Comparison of ENCODE assay signal across 7 mouse cellular contexts in genomic region chr2:148409141-148409540, GRCm38 (mm10). TPM values are rescaled to one million over a fixed set of nuclear protein-coding genes. Genes with fewer than 3 reads are reported as not detected.
A peak's percentile ranks its signal among the peaks of the same experiment; 100 is the strongest.
DNase-seq lines count a peak whose midpoint lies in the region; ATAC-seq and TF ChIP-seq lines count a peak whose summit lies in the region.

No protein-coding gene starts in this region.

- no peak overlapping the region for H3K9ac ChIP-seq in forebrain, embryonic 11.5 days (ENCODE audit: low read length)
- H3K9ac ChIP-seq in heart, embryonic 15.5 days, result no peak overlapping the region
- no peak overlapping the region for H3K9ac ChIP-seq in liver, embryonic 16.5 days (ENCODE audit: low read depth, low read length)
- no peak overlapping the region for H3K9ac ChIP-seq in stomach, embryonic 15.5 days

- H3K9me3 ChIP-seq in forebrain, embryonic 11.5 days (ENCODE audit: control insufficient read depth, low read length), result no peaks in the 10 kb centered on the region
- H3K9me3 ChIP-seq in heart, embryonic 15.5 days (replicated peaks), result no peaks in the 10 kb centered on the region
- no peaks in the 10 kb centered on the region for H3K9me3 ChIP-seq in liver, embryonic 16.5 days (replicated peaks; ENCODE audit: control insufficient read depth, low read length)
- H3K9me3 ChIP-seq in stomach, embryonic 15.5 days, result no peaks in the 10 kb centered on the region

- peak overlapping the region; percentile 12; the same call in 1 of the 2 replicates for H3K27ac ChIP-seq in bone marrow macrophage, adult 2 months (ENCODE audit: insufficient read depth, low read depth, low read length)
- no peak overlapping the region for H3K27ac ChIP-seq in forebrain, embryonic 11.5 days (ENCODE audit: low read depth, low read length)
- H3K27ac ChIP-seq in heart, embryonic 15.5 days, result peak overlapping the region; percentile 46; the same call in 1 of the 2 replicates
- no peak overlapping the region for H3K27ac ChIP-seq in liver, embryonic 16.5 days (ENCODE audit: low read length)
- no peak overlapping the region for H3K27ac ChIP-seq in stomach, embryonic 15.5 days

- H3K36me3 ChIP-seq in forebrain, embryonic 11.5 days (ENCODE audit: control insufficient read depth, insufficient read depth, low read length), result no peaks in the 10 kb centered on the region
- H3K36me3 ChIP-seq in heart, embryonic 15.5 days, result no peaks in the 10 kb centered on the region
- H3K36me3 ChIP-seq in liver, embryonic 16.5 days (ENCODE audit: control insufficient read depth, insufficient read depth), result no peaks in the 10 kb centered on the region
- H3K36me3 ChIP-seq in stomach, embryonic 15.5 days, result no peaks in the 10 kb centered on the region

- peak; percentile 75 for TF ChIP-seq CTCF in bone marrow macrophage, adult 2 months (IDR thresholded peaks at IDR 0.05; ENCODE audit: low read depth, low read length)

- no peak overlapping the region for H3K4me2 ChIP-seq in forebrain, embryonic 11.5 days (ENCODE audit: low read depth, low read length, severe bottlenecking)
- peak overlapping the region; percentile 77 for H3K4me2 ChIP-seq in heart, embryonic 15.5 days
- H3K4me2 ChIP-seq in liver, embryonic 16.5 days (ENCODE audit: low read depth, low read length), result 0 out of 2 replicates have a peak overlapping the region, but pooled peaks have one; percentile 1
- 0 out of 2 replicates have a peak overlapping the region, but pooled peaks have one; percentile 81 for H3K4me2 ChIP-seq in stomach, embryonic 15.5 days

- H3K4me3 ChIP-seq in bone marrow macrophage, adult 2 months (ENCODE audit: insufficient read depth, low read length), result no peak overlapping the region
- no peak overlapping the region for H3K4me3 ChIP-seq in forebrain, embryonic 11.5 days (ENCODE audit: low read depth, low read length)
- H3K4me3 ChIP-seq in heart, embryonic 15.5 days, result no peak overlapping the region
- H3K4me3 ChIP-seq in liver, embryonic 16.5 days (ENCODE audit: low read depth, low read length), result no peak overlapping the region
- H3K4me3 ChIP-seq in stomach, embryonic 15.5 days (replicated peaks), result no peak overlapping the region

- peak; percentile 88 for ATAC-seq in forebrain, embryonic 11.5 days (replicated peaks; ENCODE audit: low FRiP score)
- ATAC-seq in heart, embryonic 15.5 days (replicated peaks; ENCODE audit: insufficient number of reproducible peaks, insufficient read depth, low FRiP score, low read depth), result peak; percentile 56
- peak; percentile 59; the same call in 1 of the 2 replicates for ATAC-seq in liver, embryonic 16.5 days (ENCODE audit: low read depth)
- peak; percentile 63 for ATAC-seq in stomach, embryonic 15.5 days (ENCODE audit: insufficient read depth, low FRiP score, low read depth)

- H3K4me1 ChIP-seq in bone marrow macrophage, adult 2 months (ENCODE audit: control insufficient read depth, insufficient read depth, low read length), result peaks cover 16% of the 10 kb centered on the region
- H3K4me1 ChIP-seq in forebrain, embryonic 11.5 days (replicated peaks; ENCODE audit: control insufficient read depth, insufficient read depth, low read length), result peaks cover 5% of the 10 kb centered on the region; the same call in 1 of the 2 replicates
- H3K4me1 ChIP-seq in heart, embryonic 15.5 days (replicated peaks), result peaks cover 30% of the 10 kb centered on the region
- H3K4me1 ChIP-seq in liver, embryonic 16.5 days (ENCODE audit: control insufficient read depth, low read depth, low read length), result peaks cover 6% of the 10 kb centered on the region
- peaks cover 15% of the 10 kb centered on the region; the same call in 1 of the 2 replicates for H3K4me1 ChIP-seq in stomach, embryonic 15.5 days

- TF ChIP-seq POLR2A in bone marrow macrophage, adult 2 months (IDR thresholded peaks at IDR 0.05; ENCODE audit: borderline replicate concordance, low read depth, low read length), result no peak

- peak; percentile 83 for DNase-seq in forebrain, embryonic 11.5 days (ENCODE audit: low spot score)
- peak; percentile 89 for DNase-seq in kidney, postnatal 14 days
- DNase-seq in neural tube, embryonic 10.5 days (ENCODE audit: extremely low spot score, low spot score), result peak; percentile 68

- WGBS in forebrain, embryonic 11.5 days, result 27% methylated on average over 9 of the region's 9 CpGs
- WGBS in heart, embryonic 15.5 days, result 21% methylated on average over 9 of the region's 9 CpGs
- WGBS in liver, embryonic 16.5 days (ENCODE audit: insufficient replicate concordance), result 4% methylated on average over 9 of the region's 9 CpGs
- WGBS in stomach, embryonic 15.5 days, result 22% methylated on average over 9 of the region's 9 CpGs

- H3K27me3 ChIP-seq in forebrain, embryonic 11.5 days (ENCODE audit: control insufficient read depth, insufficient read depth, low read length), result peaks cover 35% of the 10 kb centered on the region
- peaks cover 24% of the 10 kb centered on the region for H3K27me3 ChIP-seq in heart, embryonic 15.5 days
- peaks cover 24% of the 10 kb centered on the region for H3K27me3 ChIP-seq in liver, embryonic 16.5 days (ENCODE audit: control insufficient read depth, insufficient read depth, low read depth, low read length)
- H3K27me3 ChIP-seq in stomach, embryonic 15.5 days (replicated peaks), result peaks cover 21% of the 10 kb centered on the region

RNA-seq across cellular contexts. Expression of gene Thbd, which starts 1.2 kb away (rescaled TPM):
- 8.2 and 8.3 TPM in 2 replicates for polyA plus RNA-seq in bone marrow macrophage, adult 2 months (2012; ENCODE audit: insufficient read depth, insufficient read length, missing spikeins)
- polyA plus RNA-seq in forebrain, embryonic 11.5 days (2014; fragmentation: Nextera tagmentation; extraction: Ambion mirVana), result 4.9 and 6.0 TPM in 2 replicates
- polyA plus RNA-seq in heart, embryonic 15.5 days (2015; fragmentation: Nextera tagmentation; extraction: Ambion mirVana), result 15.9 and 22.8 TPM in 2 replicates
- 1.5 and 1.7 TPM in 2 replicates for polyA plus RNA-seq in liver, embryonic 16.5 days (2015; fragmentation: Nextera tagmentation; extraction: Ambion mirVana)
- polyA plus RNA-seq in stomach, embryonic 15.5 days (2015; fragmentation: Nextera tagmentation; extraction: Ambion mirVana), result 29.0 and 34.7 TPM in 2 replicates

RNA-seq across cellular contexts. Expression of gene Sstr4, which starts 14.0 kb away (rescaled TPM):
- not detected in 2 replicates for polyA plus RNA-seq in bone marrow macrophage, adult 2 months (2012; ENCODE audit: insufficient read depth, insufficient read length, missing spikeins)
- polyA plus RNA-seq in forebrain, embryonic 11.5 days (2014; fragmentation: Nextera tagmentation; extraction: Ambion mirVana), result 0.52 and 1.1 TPM in 2 replicates
- 0.48 and 1.0 TPM in 2 replicates for polyA plus RNA-seq in heart, embryonic 15.5 days (2015; fragmentation: Nextera tagmentation; extraction: Ambion mirVana)
- polyA plus RNA-seq in liver, embryonic 16.5 days (2015; fragmentation: Nextera tagmentation; extraction: Ambion mirVana), result not detected in 2 replicates
- polyA plus RNA-seq in stomach, embryonic 15.5 days (2015; fragmentation: Nextera tagmentation; extraction: Ambion mirVana), result 2.7 and 3.0 TPM in 2 replicates

RNA-seq across cellular contexts. Expression of gene Cd93, which starts 34.2 kb away (rescaled TPM):
- 338 and 370 TPM in 2 replicates for polyA plus RNA-seq in bone marrow macrophage, adult 2 months (2012; ENCODE audit: insufficient read depth, insufficient read length, missing spikeins)
- 5.2 and 5.8 TPM in 2 replicates for polyA plus RNA-seq in forebrain, embryonic 11.5 days (2014; fragmentation: Nextera tagmentation; extraction: Ambion mirVana)
- 25.7 and 26.2 TPM in 2 replicates for polyA plus RNA-seq in heart, embryonic 15.5 days (2015; fragmentation: Nextera tagmentation; extraction: Ambion mirVana)
- 2.5 and 2.6 TPM in 2 replicates for polyA plus RNA-seq in liver, embryonic 16.5 days (2015; fragmentation: Nextera tagmentation; extraction: Ambion mirVana)
- 10.5 and 11.2 TPM in 2 replicates for polyA plus RNA-seq in stomach, embryonic 15.5 days (2015; fragmentation: Nextera tagmentation; extraction: Ambion mirVana)

Comparison
In these comparisons a context has a peak if more than half of its experiments do, and no peak if none do; other contexts are left out.
1. H3K27ac ChIP-seq: peak in bone marrow macrophage, adult 2 months (single experiment) and heart, embryonic 15.5 days (single experiment); none in forebrain, embryonic 11.5 days (single experiment), liver, embryonic 16.5 days (single experiment) and stomach, embryonic 15.5 days (single experiment).
2. RNA of gene Cd93, which starts 34.2 kb away (polyA plus RNA-seq): 338 to 370 TPM in bone marrow macrophage, adult 2 months; 25.7 to 26.2 TPM in heart, embryonic 15.5 days, 10.5 to 11.2 TPM in stomach, embryonic 15.5 days, 5.2 to 5.8 TPM in forebrain, embryonic 11.5 days and 2.5 to 2.6 TPM in liver, embryonic 16.5 days; every median in the first group is over 10 times any median in the second.
3. Peak in every context shown above with its lines, with median percentiles within 50 percentile points of each other: ATAC-seq and DNase-seq.